Mouse (Mus musculus) stomach, embryonic 16.5 days (tissue): Measurements from ENCODE around the gene Def6. TPM values are rescaled to one million over a fixed set of nuclear protein-coding genes. Genes with fewer than 3 reads are reported as not detected.

Experiments used
- ATAC-seq: fragments of 200-750 bp; cut with Nextera tagmentation; 2 replicates; pipeline ENCODE4 v1.8.0; 2017; ENCODE audit warnings: moderate number of reproducible peaks, moderate TSS enrichment; ENCODE audit not compliant: insufficient read depth, low FRiP score
- H3K27ac ChIP-seq: fragments of 300-500 bp; sonication (generic); 2 replicates; pipeline ENCODE4 v1.5.1; 2014; ENCODE audit warnings: low read length
- H3K27me3 ChIP-seq: fragments of 300-500 bp; sonication (generic); 2 replicates; pipeline ENCODE4 v1.6.1; 2014; ENCODE audit warnings: low read length, control low read depth, mixed read lengths; ENCODE audit not compliant: control insufficient read depth, insufficient read depth
- H3K36me3 ChIP-seq: fragments of 300-500 bp; sonication (generic); 2 replicates; pipeline ENCODE4 v1.6.1; 2014; ENCODE audit warnings: low read length; ENCODE audit not compliant: control insufficient read depth, insufficient read depth
- H3K4me1 ChIP-seq: fragments of 300-500 bp; sonication (generic); 2 replicates; pipeline ENCODE4 v1.6.1; 2014; ENCODE audit warnings: low read length, control low read depth, mixed read lengths; ENCODE audit not compliant: control insufficient read depth, insufficient read depth
- H3K4me2 ChIP-seq: fragments of 300-500 bp; sonication (generic); 2 replicates; pipeline ENCODE4 v1.6.1; 2014; ENCODE audit warnings: low read depth, low read length, mixed read lengths
- H3K4me3 ChIP-seq: fragments of 300-500 bp; sonication (generic); replicated peaks from 2 replicates; pipeline ENCODE4 v1.5.1; 2014; ENCODE audit warnings: mild to moderate bottlenecking, low read length
- H3K9ac ChIP-seq: fragments of 300-500 bp; sonication (generic); 2 replicates; pipeline ENCODE4 v1.6.1; 2014; ENCODE audit warnings: low read length
- H3K9me3 ChIP-seq: fragments of 300-500 bp; sonication (generic); replicated peaks from 2 replicates; pipeline ENCODE4 v1.6.1; 2016; ENCODE audit warnings: low read length, control low read depth; ENCODE audit not compliant: control insufficient read depth
- WGBS: fragments of 180-500 bp; shearing (Covaris S2); extraction: QIAGEN DNeasy Blood & Tissue Kit; methylation state at CpG from one replicate; pipeline ENCODE4 v1.1.7; 2014; 5-methylcytosine and 5-hydroxymethylcytosine counted together
- polyA plus RNA-seq: library from polyadenylated mRNA; unstranded; fragments of >200 nt; fragmentation: Nextera tagmentation; extraction: Ambion mirVana; gene quantifications from 2 replicates; pipeline ENCODE4 v1.2.1, GENCODE M21; 2015

Def6 gene
- polyA plus RNA-seq, 1 experiment from 2014 or later: 8.8 TPM

DNA sequence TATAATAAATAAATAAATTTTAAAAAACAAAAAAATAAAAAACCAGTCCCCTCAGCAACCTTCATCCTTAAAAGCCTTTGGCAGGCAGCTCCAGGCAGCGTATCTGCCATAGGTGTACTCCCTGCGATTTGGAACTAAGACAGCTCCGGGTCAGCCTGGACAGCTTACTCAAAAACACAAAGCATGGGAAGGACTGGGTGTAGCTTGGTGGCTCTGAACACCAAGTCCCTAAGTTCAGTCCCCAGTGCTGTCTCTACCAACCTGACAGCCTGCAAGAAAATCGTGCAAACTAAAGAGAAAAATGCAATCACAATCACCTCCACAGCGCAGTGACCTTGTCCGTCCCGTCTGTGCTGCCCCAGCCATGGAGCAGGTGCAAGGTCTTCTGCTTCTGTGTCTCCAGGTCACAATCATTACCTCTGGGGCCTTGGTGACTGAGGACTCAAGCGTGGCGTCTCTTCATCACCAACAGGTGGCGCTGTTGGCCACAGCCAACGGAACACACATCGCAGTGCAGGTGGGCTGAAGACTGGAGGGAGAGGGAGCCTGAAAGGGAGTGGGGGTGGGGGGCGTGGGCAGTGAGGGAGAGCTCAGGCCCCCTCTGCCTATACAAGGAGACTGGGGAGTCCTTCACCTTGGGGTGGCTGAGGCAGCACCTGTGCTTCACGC, 3.4 kb upstream of the Def6 start:
- 40% methylated on average over 14 of the region's 14 CpGs for WGBS

DNA sequence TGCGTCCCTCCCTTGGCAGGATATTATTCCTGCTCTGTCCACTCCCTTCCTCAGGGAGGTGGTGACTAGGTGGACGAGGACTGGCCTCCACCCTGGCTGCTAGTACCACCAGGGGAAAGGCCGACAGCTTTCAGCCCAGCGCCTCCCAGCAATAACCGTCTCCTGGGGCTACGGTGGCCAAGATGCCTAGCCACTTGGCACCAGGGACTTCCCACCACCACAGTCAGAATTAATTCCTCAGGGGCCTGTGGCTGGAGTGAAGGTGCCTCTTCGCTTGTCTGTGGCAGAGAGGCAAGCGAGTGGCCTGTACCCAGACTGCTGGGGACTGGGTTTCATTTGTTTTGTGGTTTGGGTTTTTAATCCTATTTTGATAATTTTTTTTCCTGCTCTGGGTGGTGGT, 2.1 kb upstream of the Def6 start:
- H3K9me3 ChIP-seq: no peaks in the 10 kb centered on the region
- no peak overlapping the region for H3K4me3 ChIP-seq
- peaks cover 4% of the 10 kb centered on the region; the same call in 1 of the 2 replicates for H3K36me3 ChIP-seq
- no peaks in the 10 kb centered on the region for H3K27me3 ChIP-seq
- ATAC-seq: no peak
- 85% methylated on average over 8 of the region's 8 CpGs for WGBS
- no peak overlapping the region for H3K9ac ChIP-seq
- peaks cover 11% of the 10 kb centered on the region for H3K4me1 ChIP-seq
- no peak overlapping the region for H3K27ac ChIP-seq
- H3K4me2 ChIP-seq: no peak overlapping the region

More for the DNA sequence above, 3.4 kb upstream of the Def6 start:
- Histone ChIP-seq H3K27me3 (no peaks in the 10 kb centered on the region), H3K9ac (no peak overlapping the region), H3K36me3 (peaks cover 11% of the 10 kb centered on the region), H3K4me3 (no peak overlapping the region), H3K4me2 (no peak overlapping the region), H3K27ac (no peak overlapping the region), H3K4me1 (peaks cover 11% of the 10 kb centered on the region), H3K9me3 (no peaks in the 10 kb centered on the region)
- no peak for ATAC-seq

DNA sequence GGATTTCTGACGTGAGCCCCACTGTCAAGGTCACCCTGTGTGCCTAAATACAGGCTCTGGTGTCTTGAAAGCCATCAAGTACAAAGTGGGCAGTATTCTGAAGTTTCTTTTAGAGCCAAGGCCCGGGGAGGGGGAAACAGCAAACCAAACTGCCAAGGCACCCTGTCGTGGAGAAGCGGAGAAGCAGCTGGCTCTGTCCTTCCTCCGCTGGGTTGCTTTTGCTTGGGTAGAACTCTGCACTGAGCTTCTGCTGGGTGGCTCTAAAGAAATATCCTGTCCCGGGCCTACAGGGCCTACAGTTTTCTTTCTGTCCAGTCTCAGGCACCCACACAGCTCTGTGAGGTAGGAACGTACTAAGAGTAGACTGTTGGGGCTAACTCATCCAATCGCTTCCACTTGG, 486 bp upstream of the Def6 start:
- Histone ChIP-seq H3K9me3 (no peaks in the 10 kb centered on the region), H3K9ac (peak overlapping the region; percentile 75), H3K4me1 (peaks cover 11% of the 10 kb centered on the region), H3K36me3 (0 out of 2 replicates have a peak, but pooled peaks cover 3% of the 10 kb centered on the region), H3K27ac (peak overlapping the region; percentile 82), H3K4me3 (no peak overlapping the region), H3K27me3 (no peaks in the 10 kb centered on the region), H3K4me2 (peak overlapping the region; percentile 69; the same call in 1 of the 2 replicates)
- 68% methylated on average over 8 of the region's 8 CpGs for WGBS
- no peak for ATAC-seq

DNA sequence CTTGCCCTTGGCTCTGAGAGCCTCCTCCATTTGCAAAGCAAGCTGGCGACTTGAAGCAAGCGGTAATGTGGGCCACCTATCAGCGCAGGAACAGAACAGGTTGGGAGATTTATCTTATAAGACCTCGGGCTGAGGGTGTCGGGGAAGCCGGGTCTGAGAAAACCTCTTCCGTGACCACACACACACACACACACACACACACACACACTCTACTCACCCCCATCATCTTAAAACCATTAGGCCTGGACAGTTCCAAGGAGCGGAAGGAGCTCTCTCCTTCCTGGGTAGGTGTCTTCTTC, 685 bp downstream of the Def6 start:
- Histone ChIP-seq H3K4me1 (peaks cover 19% of the 10 kb centered on the region), H3K4me2 (peak overlapping the region; percentile 69), H3K27ac (peak overlapping the region; percentile 82; the same call in 1 of the 2 replicates), H3K9ac (peak overlapping the region; percentile 75), H3K36me3 (0 out of 2 replicates have a peak, but pooled peaks cover 3% of the 10 kb centered on the region), H3K9me3 (no peaks in the 10 kb centered on the region), H3K4me3 (peak overlapping the region; percentile 42), H3K27me3 (no peaks in the 10 kb centered on the region)
- no peak for ATAC-seq
- WGBS: 67% methylated on average over 8 of the region's 8 CpGs

- Histone ChIP-seq H3K9ac (no peak overlapping the region), H3K27ac (no peak overlapping the region), H3K27me3 (no peaks in the 10 kb centered on the region), H3K4me3 (no peak overlapping the region), H3K4me1 (peaks cover 19% of the 10 kb centered on the region), H3K4me2 (no peak overlapping the region), H3K9me3 (no peaks in the 10 kb centered on the region), H3K36me3 (0 out of 2 replicates have a peak, but pooled peaks cover 3% of the 10 kb centered on the region)
- ATAC-seq: no peak
- WGBS: 58% methylated on average over 4 of the region's 4 CpGs
These were observed 2.0 kb downstream of the Def6 start for GRCm38 (mm10) chr17:28209457-28210110.

DNA sequence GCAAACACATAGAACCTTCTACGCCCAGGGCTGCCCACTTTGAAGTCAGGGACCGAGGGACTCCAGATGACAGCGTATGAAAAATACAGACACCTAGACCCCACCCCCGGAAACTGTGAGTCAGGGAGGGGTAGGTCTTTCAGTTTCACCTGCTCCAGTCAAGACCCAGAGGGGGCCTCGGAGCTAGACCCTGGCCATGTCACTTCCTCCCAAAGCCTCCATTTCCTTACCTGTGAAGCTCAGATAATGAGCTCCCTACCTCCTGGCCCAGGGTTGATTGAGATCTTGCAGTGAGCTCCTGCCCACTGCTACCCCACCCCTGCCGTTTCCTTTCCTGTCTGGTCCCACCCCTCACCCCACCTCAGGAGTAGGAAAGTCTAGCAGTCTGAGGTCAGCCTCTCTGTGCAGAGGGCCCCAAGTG, 4.4 kb downstream of the Def6 start:
- Histone ChIP-seq H3K4me3 (no peak overlapping the region), H3K27me3 (no peaks in the 10 kb centered on the region), H3K27ac (peak overlapping the region; percentile 34; the same call in 1 of the 2 replicates), H3K9ac (no peak overlapping the region), H3K4me2 (no peak overlapping the region), H3K9me3 (no peaks in the 10 kb centered on the region), H3K4me1 (peaks cover 19% of the 10 kb centered on the region), H3K36me3 (no peaks in the 10 kb centered on the region)
- WGBS: 57% methylated on average over 6 of the region's 6 CpGs
- ATAC-seq: no peak

DNA sequence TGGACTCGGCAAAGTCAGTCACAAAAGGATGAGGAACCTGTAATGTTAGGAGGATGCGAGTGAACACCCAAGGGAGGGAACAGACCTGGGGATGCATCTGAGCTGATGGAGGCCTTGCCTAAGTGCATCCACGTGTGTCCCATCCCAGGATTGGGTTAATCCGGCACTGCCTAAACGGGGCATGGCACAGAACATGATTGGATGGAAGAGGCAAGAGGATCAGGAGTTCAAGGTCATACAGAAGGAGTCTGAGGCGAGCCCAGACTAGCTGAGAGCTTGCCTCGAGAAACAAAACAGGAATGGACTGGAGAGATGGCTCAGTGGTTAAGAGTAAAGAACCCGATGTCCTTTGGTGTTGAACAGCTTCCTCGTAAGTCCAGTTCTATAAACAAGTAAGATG, 4.8 kb downstream of the Def6 start:
- Histone ChIP-seq H3K4me2 (no peak overlapping the region), H3K27ac (peak overlapping the region; percentile 34; the same call in 1 of the 2 replicates), H3K36me3 (no peaks in the 10 kb centered on the region), H3K4me1 (peaks cover 15% of the 10 kb centered on the region), H3K4me3 (no peak overlapping the region), H3K27me3 (no peaks in the 10 kb centered on the region), H3K9me3 (no peaks in the 10 kb centered on the region), H3K9ac (0 out of 2 replicates have a peak overlapping the region, but pooled peaks have one; percentile 47)
- WGBS: 50% methylated on average over 9 of the region's 9 CpGs
- ATAC-seq: no peak

- 25% methylated on average over 4 of the region's 4 CpGs for WGBS
- H3K4me2 ChIP-seq: no peak overlapping the region
- H3K36me3 ChIP-seq: no peaks in the 10 kb centered on the region
- H3K9me3 ChIP-seq: no peaks in the 10 kb centered on the region
- H3K4me1 ChIP-seq: peaks cover 15% of the 10 kb centered on the region; the same call in 1 of the 2 replicates
- no peak; the same call in 1 of the 2 replicates for ATAC-seq
- H3K27ac ChIP-seq: no peak overlapping the region
- H3K27me3 ChIP-seq: no peaks in the 10 kb centered on the region
- no peak overlapping the region for H3K9ac ChIP-seq
- H3K4me3 ChIP-seq: no peak overlapping the region
These were observed 5.7 kb downstream of the Def6 start for GRCm38 (mm10) chr17:28213236-28213635.

DNA sequence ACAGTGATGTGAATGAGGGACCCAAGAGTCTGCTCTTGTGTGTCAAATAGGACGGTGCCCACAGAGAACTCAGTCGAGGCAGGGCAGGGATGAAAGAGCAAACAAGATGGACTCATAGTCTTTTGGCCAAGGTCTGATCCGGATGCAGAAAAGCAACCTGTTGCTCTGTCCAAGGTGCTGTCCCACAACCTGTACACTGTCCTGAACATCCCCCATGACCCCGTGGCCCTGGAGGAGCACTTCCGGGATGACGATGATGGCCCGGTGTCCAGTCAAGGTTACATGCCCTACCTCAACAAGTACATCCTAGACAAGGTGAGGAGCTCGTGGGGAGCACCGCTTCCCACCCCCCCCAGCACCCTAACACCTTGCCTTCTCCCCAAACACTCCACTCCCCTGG, 9.2 kb downstream of the Def6 start:
- no peak overlapping the region for H3K27ac ChIP-seq
- no peak overlapping the region for H3K4me3 ChIP-seq
- WGBS: 81% methylated on average over 9 of the region's 9 CpGs
- no peaks in the 10 kb centered on the region for H3K27me3 ChIP-seq
- no peak overlapping the region for H3K9ac ChIP-seq
- no peaks in the 10 kb centered on the region for H3K36me3 ChIP-seq
- ATAC-seq: no peak
- no peaks in the 10 kb centered on the region for H3K9me3 ChIP-seq
- H3K4me2 ChIP-seq: no peak overlapping the region
- H3K4me1 ChIP-seq: peaks cover 16% of the 10 kb centered on the region; the same call in 1 of the 2 replicates
